Mouse (Mus musculus) liver, embryonic 14.5 days (tissue): Measurements from ENCODE around the gene Pias4.
A peak's percentile ranks its signal among the peaks of the same experiment; 100 is the strongest.

Experiments used
- CTCF ChIP-seq: IDR thresholded peaks from 2 replicates; pipeline ENCODE4 v1.5.1; 2016; ENCODE audit warnings: antibody characterized with exemption, low read depth, control low read depth
- EP300 ChIP-seq: IDR thresholded peaks from 2 replicates; pipeline ENCODE4 v1.6.1; 2016; ENCODE audit warnings: antibody characterized with exemption, low read depth

GRCm38 (mm10) chr10:81137252-81138130 is 30.2 kb downstream of the Pias4 start:
- TF ChIP-seq CTCF (no peak), EP300 (peak; percentile 24; the same call in 1 of the 2 replicates)
